Mouse (Mus musculus) layer of hippocampus, postnatal 25 days (tissue): ENCODE results near the gene Tsga13. TPM values are rescaled to one million over a fixed set of nuclear protein-coding genes. Genes with fewer than 3 reads are reported as not detected.

Experiments used
- DNase-seq, 2 experiments: peaks; one replicate each; pipeline ENCODE4 v3.0.0; 2022; ENCODE audit warnings: mixed read lengths in 2 of 2, low spot score in 1 of 2; ENCODE audit errors: extremely low spot score in 1 of 2
- total RNA-seq, 2 experiments: library from RNA; stranded (reverse); gene quantifications; 2 replicates each; pipeline ENCODE4 v1.2.3; 2021

The Tsga13 gene
- total RNA-seq, 2 experiments from 2014 or later = not detected

GRCm38 (mm10) chr6:30865031-30865678 is 50.2 kb downstream of the Tsga13 start:
- DNase-seq = no peak

GRCm38 (mm10) chr6:30855956-30856355 is 59.4 kb downstream of the Tsga13 start:
- no peak for DNase-seq

GRCm38 (mm10) chr6:30855205-30855604 is 60.2 kb downstream of the Tsga13 start:
- DNase-seq = no peak

- DNase-seq = no peak
Observed at GRCm38 (mm10) chr6:30849818-30850217, 65.6 kb downstream of the Tsga13 start.

Other genes with a start within 250 kb of the Tsga13 start
- 1 to 10 TPM; 5.5 to 7.2 TPM for gene Cep41, start 221.8 kb downstream of the Tsga13 start, total RNA-seq
- 10 to 100 TPM; 49.8 to 50.2 TPM for gene Mest, start 192.0 kb downstream of the Tsga13 start, total RNA-seq
- 10 to 100 TPM; 82.0 to 82.5 TPM for gene Copg2, start 18.8 kb downstream of the Tsga13 start, total RNA-seq
- under 1 TPM in 1 of 2 experiments, not detected in 1; 0.42 TPM for gene Klf14, start 43.5 kb upstream of the Tsga13 start, total RNA-seq